Mouse (Mus musculus) thymus, postnatal 25 days (tissue): ENCODE measurements around the gene Pxylp1.

ENCODE experiments used
- DNase-seq: peaks from one replicate; pipeline ENCODE4 v3.0.0; 2022

Gene Pxylp1

DNA sequence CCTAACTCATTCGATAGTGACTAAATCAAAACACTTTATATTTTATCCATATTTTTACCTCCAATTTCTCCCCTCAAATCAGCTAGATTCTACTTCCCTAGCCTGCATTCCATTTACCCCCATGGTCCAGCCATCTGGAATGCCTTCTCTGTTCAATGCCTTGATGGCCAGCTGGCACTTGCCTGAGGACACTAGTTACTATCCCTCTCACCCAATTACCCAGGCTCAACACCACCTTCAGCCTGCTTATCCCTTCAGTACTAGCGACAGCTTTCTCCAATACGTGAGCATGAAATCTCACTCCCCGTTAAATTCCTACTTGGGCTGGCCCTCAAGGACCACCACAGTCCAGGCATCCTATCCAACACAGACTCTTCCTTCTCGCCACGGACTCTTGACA is 2.2 kb downstream of the Pxylp1 start:
- no peak for DNase-seq

DNA sequence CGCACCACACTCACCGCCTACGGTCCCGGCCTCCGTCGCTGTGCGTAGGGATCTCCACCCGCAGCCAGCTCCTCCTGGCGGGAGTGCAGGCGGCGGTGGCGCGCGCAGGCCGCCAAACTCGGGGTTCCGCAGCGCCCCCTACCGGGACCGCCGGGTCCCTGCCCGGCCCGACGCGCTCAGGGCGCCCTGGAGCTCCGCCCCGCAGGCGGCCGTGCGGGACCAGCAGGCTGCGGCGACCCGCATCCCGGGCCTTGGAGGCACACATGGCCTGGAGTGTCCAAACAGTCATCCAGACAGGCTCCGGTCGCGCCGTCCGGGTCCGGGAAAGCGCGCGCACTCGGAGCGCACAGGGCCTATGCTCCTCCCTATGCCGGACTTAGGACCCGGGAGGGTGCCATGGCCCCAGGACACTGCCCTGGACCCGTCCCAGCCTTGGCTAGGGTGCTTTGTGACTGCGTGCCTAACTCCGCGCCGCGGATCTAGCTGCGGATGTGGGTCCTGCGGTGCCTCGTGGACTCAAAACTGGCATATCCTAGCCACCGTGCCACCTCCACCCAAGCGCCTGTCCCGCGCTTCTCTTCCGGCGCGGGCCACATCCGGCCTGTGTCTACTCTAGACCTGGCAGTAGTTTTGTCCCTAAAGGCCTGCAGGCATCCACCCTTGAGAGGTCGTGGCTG is 3.0 kb downstream of the Pxylp1 start:
- peak; percentile 86 for DNase-seq

DNA sequence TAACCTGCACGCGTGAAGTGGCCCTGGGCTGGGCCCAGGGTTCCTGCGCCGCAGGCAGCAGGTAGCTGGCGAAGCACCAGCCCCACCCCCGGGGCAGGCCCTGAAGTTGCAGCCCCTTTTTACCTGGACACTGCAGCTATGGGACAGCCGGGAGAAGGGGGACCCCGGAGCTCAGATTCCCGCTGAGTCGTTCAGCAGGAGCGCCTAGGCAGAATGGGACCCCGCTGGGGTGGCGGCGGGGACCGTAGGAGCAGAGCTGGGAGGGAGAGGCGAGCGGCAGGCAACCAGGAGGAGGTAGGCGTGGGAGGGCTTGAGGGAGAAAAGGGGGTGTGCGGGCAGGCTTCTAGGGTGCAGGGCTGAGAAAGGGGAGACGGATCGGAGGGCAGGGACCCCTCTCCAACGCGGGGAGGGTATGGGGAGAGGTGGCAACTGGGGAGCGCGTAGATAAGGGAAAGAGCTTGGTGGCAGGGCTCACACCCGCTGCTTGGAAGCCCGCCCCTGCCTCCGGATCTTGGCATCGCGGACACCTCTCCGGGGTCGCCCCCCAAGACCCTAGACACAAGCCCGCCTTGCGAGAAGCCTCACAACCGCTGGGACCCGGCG is 3.6 kb downstream of the Pxylp1 start:
- DNase-seq, result peak; percentile 66

DNA sequence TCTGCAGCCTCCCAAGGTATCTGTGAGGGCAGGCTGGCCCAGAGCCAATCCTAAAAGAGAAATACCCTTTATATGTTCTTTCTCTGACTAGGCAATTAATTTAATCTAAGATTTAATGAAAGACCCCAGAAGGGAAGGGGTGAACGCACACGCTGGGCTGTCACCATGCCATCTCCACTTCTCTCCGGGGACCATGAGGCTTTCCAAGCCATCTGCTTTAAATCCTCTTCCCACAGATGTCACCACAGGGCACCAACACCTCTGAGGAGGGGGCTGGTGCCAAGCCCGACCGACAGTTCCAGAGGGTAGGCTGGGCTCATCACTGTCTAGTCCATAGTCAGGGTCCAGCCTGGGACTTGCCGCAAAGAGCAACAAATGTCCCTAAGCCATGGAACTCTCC is 4.5 kb downstream of the Pxylp1 start:
- DNase-seq, result no peak

DNA sequence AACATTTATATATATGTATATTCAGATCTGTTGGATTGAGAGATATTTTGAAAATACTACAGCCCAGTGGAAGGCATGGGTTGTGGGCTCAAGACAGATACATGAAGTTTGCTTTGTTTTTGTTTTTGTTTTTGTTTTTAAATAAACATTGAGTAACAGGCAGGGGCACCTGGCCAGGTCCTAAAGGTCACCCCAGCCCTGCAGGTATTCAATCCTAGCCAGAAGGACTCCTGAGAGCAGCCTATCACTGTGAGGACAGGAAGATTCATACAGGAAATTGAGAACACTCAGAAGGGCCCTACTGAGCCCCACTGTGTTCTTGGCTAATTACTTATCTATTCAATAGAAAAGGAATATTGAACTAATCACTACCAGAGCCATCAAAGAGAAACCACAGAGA is 5.0 kb downstream of the Pxylp1 start:
- no peak for DNase-seq

DNA sequence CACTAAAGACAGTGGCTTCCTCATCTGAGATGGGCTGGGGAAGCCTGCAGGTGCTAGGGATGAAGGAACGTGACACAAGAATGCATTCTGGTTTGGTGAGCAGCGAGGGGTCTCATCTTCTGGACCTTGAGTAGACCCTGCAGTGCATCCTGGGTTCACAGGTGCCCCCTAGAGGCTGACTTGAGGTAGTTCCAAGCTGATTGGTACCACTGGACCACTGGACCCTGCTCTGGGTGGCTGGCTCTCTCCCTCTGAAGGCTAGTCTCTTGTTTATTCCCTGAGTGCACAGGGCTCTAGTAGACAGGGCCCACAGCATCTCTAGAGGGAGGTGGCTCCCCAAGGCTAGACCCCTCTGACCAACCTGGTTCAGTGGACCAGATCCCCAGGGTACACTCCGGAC is 6.7 kb downstream of the Pxylp1 start:
- DNase-seq, result peak; percentile 21

DNA sequence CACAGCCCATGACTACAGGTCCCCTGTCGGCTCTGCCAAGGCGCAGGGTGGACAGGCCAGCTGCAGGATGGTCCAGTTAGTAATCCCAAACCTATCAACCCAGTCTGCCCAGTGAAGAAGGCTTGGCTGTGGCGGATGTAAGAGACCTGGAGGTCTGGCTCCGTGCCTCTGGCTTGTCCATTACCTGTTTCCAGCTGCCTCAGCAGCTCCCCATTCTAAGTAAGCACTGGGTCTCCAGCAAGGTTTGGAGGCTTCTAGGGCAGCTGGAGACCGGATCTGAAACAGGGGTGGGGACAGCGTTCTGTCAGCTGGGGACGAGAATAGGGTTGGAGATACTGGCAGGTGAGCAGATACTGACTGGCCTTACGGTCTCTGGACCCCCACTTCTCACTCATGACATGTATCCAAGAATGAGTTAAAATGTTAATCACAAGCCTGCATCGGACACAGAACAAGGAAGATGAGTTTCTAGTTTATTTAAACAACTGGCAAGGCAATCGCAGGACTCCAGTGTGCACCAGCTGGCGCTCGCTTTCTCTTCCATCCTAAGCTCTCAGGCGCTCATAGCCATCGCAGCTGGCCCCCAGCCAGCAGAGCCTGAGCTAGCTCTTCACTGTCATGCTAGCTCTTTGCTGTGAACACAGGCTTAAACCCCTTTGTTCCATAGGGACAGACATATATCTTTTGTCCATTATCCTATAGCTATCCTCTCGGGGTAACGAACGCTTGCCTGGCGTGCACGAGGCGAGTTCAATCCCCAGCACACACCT is 9.8 kb downstream of the Pxylp1 start:
- no peak for DNase-seq

DNA sequence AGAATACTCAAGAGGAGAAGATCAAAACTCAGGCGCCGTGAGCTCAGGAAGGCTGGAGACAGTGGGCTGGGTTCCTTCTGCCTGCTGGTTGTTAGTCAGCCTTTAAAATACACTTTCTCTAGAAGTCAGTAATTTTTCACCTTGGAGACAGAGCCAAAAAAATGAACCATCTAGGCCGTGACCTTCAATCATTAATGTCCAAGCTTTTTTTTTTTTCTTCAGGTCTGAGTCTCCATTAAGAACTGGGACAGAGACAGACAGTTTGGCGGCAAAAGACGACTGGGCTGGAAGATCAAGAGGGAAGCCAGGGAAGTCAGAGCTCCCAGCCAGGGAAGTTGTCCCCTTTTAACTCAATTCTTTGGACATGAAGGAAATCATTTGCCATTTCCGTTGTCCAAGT is 10.6 kb downstream of the Pxylp1 start:
- DNase-seq, result no peak

DNA sequence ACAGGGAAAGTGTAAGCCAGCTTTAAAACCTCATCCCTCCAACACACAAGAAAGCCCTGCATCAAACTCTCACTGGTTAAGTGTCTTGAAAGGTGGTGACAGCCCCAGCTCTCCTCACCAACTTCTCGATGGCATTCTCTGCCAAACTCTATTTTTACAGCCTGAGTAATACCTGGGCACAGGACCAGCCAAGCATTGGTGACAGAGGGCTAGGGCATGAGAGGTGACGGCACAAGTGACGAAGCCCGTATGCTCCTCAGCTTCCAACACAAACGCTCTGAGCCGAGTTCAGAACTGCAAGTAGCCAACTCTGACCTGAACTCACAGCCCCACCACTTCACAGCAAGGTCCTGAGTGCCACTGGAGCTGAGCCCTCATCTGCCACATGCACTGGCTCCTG is 13.4 kb downstream of the Pxylp1 start:
- DNase-seq, result no peak

DNA sequence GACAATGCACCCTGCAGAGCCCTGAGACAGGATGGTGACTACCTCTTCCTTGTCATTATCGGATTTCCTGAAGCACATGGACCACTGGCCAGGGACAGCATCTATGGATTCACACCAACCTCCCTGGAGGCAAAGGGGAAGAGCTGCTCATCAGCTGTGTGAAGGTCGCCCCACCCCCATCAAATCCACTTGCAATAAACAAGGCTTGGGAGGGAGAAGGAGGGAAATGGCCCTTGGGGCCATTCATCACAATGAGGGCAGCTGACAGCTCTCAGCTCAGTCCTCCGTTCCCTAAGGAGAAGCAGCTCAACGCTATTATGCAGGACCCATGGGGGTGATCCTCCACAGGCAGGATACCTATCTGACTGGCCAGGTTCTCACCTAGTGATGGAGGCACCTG is 14.0 kb downstream of the Pxylp1 start:
- no peak for DNase-seq

DNA sequence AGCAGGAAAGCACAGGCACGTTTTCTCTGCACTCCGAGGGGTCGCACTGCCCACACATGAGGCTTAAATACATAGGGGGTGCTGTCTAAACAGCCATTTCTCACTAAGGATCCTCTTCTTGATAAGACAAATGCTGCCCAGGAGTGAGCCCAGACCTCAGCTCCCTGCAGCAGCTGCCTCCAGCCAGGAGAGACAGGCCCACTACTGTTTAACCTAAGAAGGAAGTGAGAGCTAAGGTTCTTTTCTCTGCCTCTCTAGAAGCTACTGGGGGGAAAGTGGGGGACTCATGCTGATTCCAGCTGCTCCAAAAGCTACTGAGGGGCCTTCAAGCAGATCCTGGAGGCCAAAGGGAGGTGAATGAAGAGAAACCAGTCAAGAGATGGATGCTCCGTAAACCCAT is 16.8 kb downstream of the Pxylp1 start:
- DNase-seq, result no peak

DNA sequence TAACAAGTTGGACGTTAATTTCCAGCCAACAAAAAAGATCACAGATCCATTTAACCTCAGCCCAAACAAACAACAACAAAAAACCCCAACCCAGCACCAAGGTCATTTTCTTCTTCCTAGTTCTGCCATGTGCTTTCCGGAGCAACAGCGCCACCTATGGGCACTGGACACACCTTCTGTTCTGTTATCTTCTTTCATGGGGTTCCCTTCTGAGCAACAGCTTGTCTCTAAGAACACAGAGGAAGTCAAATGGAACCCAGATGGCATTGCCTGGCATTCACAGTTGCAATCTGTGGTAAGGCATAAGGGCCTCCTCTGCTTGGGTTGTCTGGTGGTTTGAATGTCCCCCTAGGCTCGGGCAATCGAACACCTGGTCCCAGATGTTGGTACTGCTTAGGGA is 19.4 kb downstream of the Pxylp1 start:
- DNase-seq, result peak; percentile 21

DNA sequence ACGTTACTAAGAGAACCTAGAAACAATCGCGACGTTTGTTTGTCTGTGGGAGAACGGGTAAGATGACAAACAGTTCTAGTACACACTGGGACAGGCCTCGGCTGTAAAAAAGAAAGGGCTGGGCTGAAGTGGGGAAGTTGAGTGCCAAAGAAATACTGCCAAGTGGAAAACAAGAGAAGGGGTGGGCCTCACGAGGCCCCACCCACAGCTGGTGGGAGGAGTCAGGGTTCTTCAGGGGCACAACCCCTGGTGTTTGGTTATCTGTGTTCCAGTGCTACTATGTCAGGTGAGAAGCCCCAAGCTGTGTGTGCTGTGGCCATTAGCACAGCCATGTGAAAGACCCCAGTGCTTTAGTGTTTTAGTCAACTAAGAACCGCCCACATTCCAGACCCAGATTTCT is 22.4 kb downstream of the Pxylp1 start:
- DNase-seq, result no peak

DNA sequence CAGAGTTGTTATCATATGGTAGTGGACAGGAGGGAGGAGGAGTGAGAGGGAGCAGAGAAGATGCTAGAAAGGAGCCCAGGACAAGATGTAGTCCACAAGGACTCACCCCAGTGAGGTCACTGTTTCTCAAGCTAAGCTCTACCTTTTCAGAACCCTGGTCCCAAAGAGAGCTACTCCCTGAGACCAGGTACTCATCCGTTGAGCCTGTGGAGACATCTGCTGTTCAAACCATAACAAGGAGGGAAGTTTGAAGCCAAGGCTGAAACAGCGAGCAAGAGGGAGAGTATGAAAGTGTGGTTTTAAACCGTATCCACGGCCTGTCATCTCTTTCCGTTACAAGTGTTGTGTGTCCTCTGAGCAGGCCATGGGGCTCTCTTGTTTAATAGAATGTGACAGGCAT is 22.9 kb downstream of the Pxylp1 start:
- no peak for DNase-seq

DNA sequence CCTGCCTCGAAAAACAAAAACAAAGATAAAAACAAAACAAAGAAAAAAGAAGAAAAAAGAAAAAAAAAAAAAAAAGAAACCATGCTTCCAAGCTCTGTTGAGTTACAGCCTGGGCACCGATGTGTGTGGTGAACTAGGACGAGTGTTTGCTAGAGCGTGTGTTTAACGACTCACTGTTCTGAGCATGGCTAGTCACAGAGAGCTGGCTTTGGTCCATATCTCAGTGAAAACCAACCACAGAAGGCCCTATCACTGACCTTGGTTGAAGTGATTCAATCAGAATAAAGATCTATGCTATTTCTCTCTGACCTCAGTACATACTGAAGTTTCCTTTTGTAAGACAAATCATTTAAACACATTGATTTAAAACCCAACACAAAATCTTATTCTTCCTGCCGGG is 23.9 kb downstream of the Pxylp1 start:
- no peak for DNase-seq

DNA sequence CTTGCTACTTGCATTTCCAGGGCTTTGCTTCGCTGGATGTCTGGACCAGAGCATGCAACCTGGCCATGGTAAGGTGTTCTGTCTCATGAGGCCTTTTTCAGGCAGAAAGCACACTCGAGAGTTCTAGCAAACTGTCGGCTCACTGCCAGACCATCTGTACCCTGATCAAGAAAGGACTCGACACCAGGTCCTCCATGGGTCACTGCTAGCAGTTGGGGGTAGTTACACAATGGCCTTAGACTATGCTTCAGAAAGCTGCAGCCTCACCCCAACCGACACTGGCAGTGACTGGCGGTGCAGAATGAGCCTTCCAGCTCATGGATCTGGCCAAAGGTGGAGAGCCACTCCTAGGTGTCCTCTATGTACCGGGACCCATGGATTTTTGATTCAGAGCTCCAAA is 25.3 kb downstream of the Pxylp1 start:
- no peak for DNase-seq

DNA sequence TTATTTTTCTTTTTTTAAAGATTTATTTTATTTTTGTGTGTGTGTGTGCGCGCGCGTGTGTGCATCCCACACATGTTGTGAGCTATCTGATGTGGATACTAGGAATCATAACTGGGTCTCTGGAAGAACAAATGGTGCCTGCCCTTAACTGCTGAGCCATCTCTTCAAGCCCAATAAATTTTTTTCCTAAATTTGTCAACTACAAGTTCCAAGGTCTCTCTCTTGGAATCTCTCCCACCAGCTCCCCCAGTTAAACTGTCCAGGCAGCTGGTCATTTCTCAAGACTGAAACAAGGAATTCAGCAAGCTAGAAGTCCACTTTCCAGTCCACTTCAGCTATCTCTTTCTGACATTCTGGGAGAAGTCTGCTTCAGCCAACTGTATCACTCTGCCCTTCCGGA is 26.3 kb downstream of the Pxylp1 start:
- DNase-seq, result no peak

DNA sequence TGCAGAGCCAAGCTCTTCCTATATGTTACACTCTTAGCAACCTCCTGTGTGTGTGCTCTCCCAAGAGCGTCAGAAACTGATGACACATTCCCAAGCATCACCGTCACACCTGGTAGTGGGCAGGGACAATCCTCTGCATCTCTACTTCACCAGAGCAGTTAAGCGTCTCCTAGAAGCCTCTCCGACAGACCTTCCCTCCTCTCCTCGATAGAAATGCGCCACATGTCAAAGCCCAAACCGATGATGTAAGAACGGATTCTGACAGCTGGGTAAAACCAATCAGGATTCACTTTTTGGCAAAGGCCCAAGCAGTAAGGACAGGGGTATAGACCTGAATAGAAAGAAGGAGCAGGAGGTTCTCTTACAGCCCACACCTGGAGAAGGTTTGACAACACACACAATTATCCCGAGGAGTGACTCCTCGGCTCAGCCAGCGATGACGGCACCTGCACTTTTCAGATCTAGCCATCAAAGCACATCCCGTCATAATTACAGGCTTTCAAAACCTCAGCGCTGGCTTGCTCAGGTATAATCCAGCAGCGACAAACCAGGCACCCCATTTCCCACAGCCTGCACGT is 26.9 kb downstream of the Pxylp1 start:
- DNase-seq, result no peak

DNA sequence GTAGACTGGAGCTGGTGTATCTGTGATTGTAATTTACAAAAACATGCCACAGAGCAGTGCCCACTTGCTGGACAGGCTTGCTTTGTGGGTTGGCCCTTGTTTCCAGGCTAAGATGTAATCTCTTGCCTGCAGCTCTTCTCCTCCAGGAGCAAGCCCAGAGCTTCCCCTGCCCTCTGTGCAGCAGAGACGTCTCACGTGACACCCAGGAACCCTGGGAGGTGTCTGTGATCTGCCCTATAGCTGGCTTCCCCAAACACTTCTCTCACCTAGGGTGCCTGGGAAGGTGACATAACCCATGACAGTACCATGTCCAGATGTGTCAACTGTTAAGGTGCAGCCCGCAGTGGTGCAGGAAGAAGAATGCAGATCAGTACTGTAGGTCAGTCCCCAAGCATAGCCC is 28.9 kb downstream of the Pxylp1 start:
- no peak for DNase-seq

DNA sequence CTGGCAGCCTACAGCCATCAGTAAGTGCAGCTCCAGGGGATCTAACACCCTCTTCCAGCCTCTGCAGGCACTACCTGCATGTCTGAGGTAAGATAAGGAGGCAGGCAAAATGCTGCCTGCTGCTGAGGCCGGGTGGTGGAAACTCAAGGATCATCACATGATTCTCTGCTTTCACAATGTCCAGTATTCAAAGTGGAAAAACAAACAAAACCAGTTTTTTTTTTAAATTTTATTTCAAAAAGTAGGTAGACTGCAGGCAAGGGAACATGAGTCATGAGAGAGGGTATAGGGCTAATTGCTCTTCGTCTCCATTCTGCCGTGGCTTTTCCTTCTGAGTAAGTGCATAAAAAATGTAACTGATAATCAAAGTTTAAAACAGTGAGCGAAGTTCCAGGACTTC is 29.6 kb downstream of the Pxylp1 start:
- no peak for DNase-seq

DNA sequence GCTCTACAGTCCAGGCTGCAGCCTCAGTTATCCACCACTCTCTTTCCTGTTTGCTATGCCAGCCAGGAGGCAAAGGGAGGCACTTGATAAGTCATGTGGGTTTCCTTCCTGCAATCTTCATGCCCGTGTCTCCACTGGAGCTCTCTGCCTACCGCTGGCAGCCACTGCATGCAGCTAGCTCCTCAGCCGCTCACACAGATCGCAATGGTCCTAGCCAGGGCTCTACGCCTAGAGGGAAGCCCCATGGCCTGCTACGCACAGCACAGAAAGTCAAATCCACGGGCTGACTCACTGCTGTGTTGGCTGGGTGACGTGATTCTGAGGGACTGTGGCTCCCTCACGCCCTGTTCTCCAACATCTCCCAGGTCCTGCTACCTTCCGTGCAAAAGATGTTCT is 31.4 kb downstream of the Pxylp1 start:
- no peak for DNase-seq

DNA sequence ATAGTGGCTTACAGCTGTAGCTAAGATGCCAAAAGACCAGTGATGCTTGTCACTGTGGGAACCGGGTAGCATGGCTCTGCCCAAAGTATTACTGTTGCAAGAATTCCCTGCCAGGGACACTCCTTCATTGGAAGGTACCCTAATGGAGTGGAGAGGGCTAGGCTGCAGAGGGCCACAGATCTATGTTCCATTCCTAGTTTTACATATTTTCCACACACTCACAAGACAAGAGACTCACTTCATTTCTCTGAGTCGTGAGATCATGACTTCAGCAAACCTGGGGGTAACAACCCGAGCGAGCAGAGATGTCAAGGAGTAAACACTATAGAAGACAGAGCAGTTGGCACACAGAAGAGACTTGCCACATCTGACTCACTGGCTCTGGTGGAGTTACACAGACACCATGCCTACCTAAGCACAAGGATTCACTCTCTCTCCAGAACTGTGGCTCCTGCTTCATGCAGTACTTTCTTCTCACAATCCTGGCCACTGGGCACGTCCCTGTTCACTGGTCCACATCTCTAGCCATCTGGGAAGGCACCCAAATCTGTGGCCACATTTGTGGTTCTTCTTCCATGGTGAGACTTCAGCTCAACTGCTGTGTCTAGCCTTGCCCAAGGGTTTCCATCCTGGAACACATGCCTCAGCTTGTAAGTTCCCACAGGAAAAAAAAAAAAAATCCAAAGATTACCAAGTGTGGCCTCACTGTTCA is 31.9 kb downstream of the Pxylp1 start:
- DNase-seq, result no peak

DNA sequence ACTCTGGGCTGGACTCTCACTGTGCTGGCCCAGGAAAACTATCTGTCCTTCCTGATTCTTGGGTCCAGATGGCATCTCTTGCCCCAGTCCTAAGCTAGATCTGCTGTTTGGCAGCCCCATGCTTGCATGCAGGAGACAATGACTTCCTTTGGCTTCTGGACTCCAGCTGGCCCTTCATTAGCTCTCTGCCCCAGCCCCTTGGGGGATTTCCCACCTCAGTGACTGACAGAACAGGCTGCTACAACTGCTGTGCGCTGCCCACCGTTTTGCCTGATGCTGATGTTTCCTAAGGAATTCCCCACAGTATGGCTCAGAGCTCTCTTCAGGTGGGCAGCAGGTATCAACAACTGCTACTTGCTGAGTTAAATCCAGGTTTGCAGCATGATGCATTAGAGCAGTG is 33.4 kb downstream of the Pxylp1 start:
- DNase-seq, result no peak

DNA sequence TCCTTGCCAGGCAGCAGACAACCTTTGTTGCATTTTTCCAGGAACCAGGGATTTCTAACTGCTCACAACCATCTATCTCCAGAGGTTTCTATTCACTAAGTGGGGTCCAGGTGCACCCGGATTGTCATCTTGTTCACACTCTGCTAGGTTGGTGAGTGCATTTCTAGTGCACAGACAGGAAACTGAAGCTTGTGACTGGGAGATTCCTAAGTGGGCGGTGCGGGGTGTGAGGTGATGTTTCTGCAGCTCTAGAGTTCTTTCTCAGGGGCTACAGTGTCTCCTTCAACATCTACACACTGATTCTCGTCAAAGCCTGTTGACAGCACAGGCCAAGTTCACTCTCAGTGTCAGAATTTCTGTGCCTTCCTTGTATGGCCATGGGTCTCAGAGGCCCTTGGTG is 34.6 kb downstream of the Pxylp1 start:
- no peak for DNase-seq
